Mouse (Mus musculus) gastrocnemius, postnatal 10 days (tissue): ENCODE data around the gene Alg11. TPM values are rescaled to one million over a fixed set of nuclear protein-coding genes. Genes with fewer than 3 reads are reported as not detected.

Experiments
- DNase-seq: peaks from one replicate; pipeline ENCODE4 v3.0.0; 2021; ENCODE audit warnings: mixed read lengths
- long read RNA-seq, 2 experiments: library from polyadenylated mRNA; stranded (forward); transcript quantifications; one replicate each; pipeline ENCODE4 v2.0.0; 2021
- total RNA-seq, 2 experiments: library from RNA; stranded (reverse); gene quantifications; 2 replicates each; pipeline ENCODE4 v1.2.3; 2021

Alg11 gene
- total RNA-seq = 10 to 100 TPM in 1 of 2 experiments, 1 to 10 TPM in 1; 8.8 to 11.2 TPM
- long read RNA-seq, experiment 1, full-length matches to known transcripts = 3 of 6 reads
- long read RNA-seq, experiment 1, partial matches to known transcripts = 0 of 6 reads
- long read RNA-seq, experiment 1, other reads (novel, unspliced or antisense) = 3 of 6 reads
- long read RNA-seq, experiment 2, full-length matches to known transcripts = 3 of 6 reads
- long read RNA-seq, experiment 2, partial matches to known transcripts = 0 of 6 reads
- long read RNA-seq, experiment 2, other reads (novel, unspliced or antisense) = 3 of 6 reads

DNA sequence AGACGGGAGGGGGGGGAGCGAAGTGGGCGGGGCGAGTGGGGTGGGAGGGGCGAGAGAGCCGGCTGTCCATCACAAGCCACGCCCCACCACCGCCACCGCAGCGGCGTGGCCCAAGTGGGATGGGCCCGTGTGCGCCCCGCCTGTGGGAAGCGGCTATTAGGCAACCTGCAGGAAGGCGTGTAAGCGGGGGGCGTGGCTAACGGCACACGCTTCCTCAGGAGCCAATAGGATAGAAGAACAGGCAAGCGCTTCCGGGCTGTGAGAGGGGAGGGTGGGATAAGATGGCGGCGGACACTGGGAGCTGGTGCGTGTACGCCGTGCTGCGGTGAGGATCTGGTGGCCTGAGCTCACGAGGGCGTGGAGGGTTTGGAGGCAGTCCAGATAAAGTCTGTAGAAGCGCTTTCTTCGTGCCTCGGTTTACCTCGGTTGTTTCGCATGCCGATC, at the start of gene Alg11:
Gene Alg11 (plus strand): TSS at position 276 of the 444 bp plus-strand sequence.
- DNase-seq = peak; percentile 93

DNA sequence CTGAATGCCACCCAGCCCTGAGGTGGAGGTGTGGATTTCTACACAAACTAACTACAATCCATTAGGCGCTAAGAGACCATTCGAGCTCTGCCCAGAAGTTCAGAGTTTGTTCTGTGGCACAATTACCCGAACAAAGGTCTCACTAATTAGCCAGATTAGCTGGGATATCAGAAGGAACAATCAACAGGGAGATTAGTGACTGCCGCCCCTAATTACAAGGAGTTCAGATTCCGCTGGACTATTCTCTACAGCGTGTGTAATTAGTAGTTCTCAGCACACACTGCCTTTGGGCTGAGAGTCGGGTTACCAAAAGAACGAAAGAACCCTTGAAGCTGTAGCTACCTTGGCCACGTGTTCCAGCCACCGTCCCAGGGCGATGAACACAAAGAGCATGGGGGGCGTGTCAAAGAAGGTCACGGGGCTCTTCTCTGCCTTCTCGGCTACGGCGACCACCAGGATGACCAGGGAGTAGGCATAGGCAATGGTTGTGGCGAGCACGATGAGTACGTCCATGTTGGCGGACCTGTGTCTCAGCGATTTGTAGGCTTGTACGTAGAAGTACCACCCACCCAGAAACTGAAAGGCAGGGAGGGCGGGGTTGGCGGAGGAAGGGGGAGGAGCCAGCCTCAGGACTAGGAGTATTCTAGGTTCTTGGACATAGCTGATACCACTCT, 47.4 kb upstream of the Alg11 start:
- DNase-seq = no peak

GRCm38 (mm10) chr8:22017731-22018130, 42.8 kb upstream of the Alg11 start:
- DNase-seq = no peak

- DNase-seq = no peak
Observed at GRCm38 (mm10) chr8:22019498-22019897, 41.0 kb upstream of the Alg11 start.

- no peak for DNase-seq
Observed at GRCm38 (mm10) chr8:22022244-22022643, 38.3 kb upstream of the Alg11 start.

DNA sequence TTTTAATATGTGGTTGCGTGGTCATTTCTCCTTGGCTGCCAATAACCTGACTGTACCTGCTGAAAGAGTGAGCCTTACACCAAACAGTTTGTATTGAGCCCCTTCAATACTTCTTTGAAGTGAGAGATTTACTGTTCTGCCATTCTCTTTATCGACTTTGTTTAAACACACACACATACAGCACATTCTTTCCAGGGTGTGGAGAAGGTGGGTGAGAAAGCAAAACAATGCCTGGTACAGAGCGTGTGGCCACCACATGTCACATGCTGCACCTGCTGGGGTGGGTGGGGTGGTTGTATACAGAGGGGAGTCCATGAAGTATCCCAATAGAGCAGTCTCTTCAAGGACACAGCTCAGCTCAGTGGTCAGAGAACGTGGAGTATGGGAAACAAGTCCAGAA, 35.3 kb upstream of the Alg11 start:
- DNase-seq = no peak

GRCm38 (mm10) chr8:22028973-22029372, 31.5 kb upstream of the Alg11 start:
- no peak for DNase-seq

DNA sequence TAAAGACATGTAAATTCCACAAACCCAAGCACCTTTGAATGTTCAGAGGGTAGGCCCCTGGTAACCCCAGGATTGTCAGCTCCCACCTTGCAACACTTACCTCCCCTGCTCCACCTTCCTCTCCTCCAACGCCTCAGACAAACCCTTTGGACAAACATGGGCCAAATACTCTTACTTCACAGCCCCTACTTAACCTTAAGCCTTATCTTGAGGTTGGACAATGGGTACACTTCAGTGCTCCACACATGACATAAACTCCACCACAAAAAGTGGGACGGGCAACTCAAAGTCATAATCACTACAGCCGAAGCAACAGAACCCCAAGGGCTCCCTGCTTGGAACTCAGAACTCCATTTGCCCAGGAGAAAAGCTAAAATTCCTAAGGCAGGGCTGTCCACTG, 29.5 kb upstream of the Alg11 start:
- no peak for DNase-seq

GRCm38 (mm10) chr8:22036137-22036536, 24.4 kb upstream of the Alg11 start:
- no peak for DNase-seq

DNA sequence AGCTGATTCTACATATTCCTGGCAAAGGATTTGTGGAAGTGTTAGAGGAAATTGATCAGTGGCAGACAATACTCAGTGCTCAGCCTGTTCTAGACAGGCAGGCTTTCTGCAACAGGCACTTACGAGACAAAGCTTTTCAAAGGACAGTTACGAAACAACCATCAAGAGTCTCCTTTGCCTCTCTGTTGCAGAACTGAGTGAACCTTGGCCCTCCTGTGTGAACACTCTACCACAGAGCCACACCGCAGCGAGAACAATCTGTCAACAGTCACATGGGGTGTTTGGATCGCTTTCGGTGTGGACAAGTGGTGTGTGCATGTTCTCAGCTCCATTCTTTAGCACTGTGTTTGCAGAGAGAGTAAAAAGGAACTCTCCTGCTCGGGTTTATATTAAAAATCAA, 23.5 kb upstream of the Alg11 start:
- no peak for DNase-seq

- DNase-seq = no peak
Observed at GRCm38 (mm10) chr8:22039468-22040152, 20.9 kb upstream of the Alg11 start.

- no peak for DNase-seq
Observed at GRCm38 (mm10) chr8:22040153-22040509, 20.4 kb upstream of the Alg11 start.

DNA sequence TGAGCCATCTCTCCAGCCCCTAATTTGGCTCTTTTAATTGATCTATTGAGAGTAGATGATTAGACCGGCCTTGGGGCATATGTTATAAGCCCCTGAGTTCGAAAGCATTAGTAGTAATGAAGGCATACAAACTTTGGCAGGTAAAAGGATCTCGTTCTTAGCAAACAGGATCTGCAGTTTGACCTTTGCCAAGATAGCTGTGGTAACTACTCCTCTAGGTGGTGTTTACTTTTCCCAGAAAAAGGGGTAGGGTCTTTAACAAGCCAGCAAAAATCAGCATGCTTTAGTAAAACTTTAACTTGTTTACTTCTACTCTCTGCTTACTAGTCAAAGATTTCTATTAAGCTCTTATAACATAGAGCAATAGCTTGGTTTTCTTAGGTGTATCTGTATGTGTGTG, 18.0 kb upstream of the Alg11 start:
- DNase-seq = no peak

GRCm38 (mm10) chr8:22043706-22044105, 16.8 kb upstream of the Alg11 start:
- DNase-seq = no peak

- DNase-seq = peak; percentile 49
Observed at GRCm38 (mm10) chr8:22047699-22048464, 12.6 kb upstream of the Alg11 start.

DNA sequence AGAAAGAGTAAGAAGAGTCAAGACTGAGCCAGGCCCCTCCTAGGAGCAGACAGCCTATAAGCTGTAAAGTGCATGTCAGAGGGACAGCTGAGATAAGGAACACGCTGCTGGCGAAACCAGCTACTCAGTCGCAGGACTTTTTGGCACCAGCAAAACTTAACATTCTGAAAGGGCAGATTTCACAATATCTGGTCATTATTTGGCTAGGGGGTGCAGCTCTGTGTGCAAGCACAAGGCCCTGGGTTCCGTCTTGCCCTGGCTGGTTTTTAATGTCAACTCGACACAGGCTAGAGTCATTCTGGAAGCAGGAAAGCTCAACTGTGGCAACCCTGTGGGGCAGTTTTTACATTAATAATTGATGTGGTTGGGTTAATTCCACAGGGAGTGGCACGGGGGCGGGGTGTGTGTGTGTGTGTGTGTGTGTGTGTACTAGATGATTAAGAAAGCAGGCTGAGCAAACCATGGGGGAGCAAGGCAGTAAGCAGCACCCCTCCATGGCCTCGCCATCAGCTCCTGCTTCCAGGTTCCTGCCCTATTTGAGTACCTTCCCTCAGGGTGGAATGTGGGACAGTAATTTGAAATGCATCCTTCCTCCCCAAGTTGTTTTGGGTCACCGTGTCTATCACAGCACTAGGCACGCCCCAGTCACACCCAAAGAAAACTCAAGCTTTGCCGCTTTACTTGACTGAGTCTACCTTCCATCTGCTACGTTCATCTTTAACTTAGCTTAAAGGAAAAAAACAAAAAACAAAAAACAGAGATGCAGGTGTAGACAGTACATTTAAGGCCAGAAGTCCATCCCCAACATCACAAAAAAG, 5.6 kb upstream of the Alg11 start:
- DNase-seq = no peak

- no peak for DNase-seq
Observed at GRCm38 (mm10) chr8:22055492-22055877, 5.0 kb upstream of the Alg11 start.

DNA sequence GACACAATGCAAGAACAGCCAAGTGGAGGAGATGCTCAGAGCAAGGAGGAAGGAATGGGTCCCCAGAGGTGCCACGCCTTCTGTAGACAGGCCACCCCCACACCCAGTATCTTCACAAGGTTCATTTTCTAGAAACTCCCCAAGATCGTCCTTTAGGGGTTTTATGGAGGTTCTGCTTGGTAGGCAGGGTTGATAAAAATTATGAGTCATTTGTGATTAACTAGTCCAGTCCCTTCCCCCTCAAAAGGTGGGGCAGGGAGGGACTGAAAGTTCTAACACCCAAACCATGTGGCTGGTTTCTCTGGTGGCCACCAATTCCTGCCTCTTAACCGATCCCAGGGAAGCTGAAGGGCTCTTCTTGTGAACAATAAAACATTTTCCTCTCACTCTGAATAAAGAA, 3.7 kb upstream of the Alg11 start:
- no peak for DNase-seq

DNA sequence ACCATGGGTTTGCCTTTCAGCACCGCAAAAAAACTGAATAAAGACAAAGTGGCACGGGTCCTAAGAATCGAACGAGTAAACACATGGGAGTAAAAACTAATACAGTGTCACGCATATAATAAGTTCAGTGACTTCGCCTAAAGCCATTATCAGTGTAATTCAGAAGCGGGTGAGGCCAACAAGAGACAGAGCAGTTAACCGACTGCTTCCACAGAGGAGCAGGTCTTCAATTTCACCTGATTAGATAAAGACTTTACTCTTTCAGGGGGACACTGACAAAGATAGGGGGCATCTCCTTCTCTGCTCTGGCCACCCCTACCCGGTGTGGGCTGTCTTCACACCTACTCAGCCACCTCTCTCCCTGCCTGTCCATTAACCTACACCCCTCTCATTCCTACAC, 2.2 kb upstream of the Alg11 start:
- no peak for DNase-seq

DNA sequence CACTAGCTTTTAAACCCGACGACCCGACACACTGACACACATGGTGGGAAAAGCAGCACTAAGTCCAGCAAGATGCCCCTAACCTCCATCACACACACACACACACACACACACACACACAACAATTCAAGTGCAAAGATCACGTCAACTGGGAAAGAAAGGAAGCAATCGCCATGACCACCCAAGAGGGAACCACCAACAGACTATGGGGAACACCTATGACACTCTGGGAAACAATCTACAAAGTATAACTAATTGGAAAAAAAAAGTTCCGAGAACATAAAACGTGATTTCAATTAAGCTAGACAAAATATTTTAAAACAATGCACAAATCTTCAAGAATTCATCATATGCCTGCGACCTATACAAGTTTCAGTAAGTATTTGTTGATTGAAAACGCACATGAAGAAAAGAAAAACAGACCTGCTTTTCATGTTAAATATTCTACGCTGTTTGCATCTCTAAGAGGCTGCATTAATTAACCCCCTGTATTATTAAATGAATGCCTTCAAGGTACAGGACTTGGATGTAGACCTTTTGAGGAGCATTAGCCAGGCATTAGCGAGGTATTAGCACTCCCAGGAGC, 1.3 kb upstream of the Alg11 start:
- DNase-seq = no peak

DNA sequence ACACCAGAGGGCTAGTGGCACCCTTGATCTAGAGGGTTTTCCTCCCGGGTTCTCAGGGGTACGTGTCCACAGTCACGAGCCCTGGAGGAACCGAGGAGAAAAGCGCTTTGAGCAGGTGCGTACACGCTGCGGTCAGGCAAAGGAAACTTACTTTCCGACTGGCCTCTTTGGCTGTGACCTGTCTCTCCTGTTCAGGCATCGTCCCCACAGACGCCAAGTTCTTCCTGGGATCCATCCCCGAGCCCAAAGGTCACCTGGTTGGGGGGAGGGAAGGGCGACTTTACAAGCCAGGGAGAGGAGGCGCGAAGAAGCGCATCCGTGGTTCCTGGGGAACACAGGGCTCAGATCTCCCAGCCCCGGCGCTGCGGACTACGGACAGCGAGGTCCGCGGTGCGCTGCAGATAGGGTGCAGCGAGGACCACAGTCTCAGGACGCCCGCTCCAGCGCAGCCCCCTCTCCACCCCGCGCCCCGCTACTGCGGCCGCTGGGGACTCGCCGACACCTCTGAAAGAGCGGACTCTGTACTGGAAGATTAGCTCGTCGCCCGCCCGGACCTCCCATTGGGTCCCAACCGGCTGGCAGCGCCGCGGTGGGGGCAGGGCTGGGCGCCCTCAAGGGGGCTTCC, 588 bp upstream of the Alg11 start, which contains the start of gene Atp7b:
Gene Atp7b (minus strand): TSS at position 485 of the 625 bp plus-strand sequence.
- no peak for DNase-seq
